Comparison of ENCODE assay signal across 8 mouse cellular contexts in the genomic region with DNA sequence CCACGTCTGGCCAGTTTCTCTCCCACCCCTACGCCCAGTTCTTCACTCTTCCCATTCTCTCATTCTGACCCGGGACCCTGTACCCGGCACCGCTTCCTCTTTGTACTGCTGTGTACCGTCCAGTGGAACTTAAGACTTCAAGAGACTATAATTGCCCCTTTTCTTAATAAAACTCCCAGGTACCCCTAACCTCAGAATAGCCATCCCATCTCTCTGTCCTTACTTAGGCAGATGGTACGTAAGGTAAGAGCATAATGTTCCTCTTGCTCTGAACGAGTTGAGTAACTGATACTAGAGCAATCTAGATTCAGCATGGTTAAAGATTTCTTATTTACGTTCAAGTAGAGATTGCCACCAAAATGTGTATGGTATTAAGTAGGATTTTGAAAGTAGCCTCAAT. TPM values are rescaled to one million over a fixed set of nuclear protein-coding genes. Genes with fewer than 3 reads are reported as not detected.
DNase-seq lines count a peak whose midpoint lies in the region; ATAC-seq and TF ChIP-seq lines count a peak whose summit lies in the region.

No protein-coding gene starts in this region.

- peak overlapping the region; percentile 78 for H3K4me2 ChIP-seq in hindbrain, postnatal 0 days (ENCODE audit: low read depth, low read length)

- TF ChIP-seq CTCF in lung, adult 2 months (IDR thresholded peaks at IDR 0.05; ENCODE audit: insufficient read depth, low read length) = no peak
- no peak for TF ChIP-seq CTCF in hindbrain, postnatal 0 days (IDR thresholded peaks at IDR 0.05; ENCODE audit: low read depth)

- H3K27ac ChIP-seq in hindbrain, postnatal 0 days = 0 out of 2 replicates have a peak overlapping the region, but pooled peaks have one; percentile 78

- no peaks in the 10 kb centered on the region for H3K36me3 ChIP-seq in hindbrain, postnatal 0 days (ENCODE audit: insufficient read depth, low read length)

- peak overlapping the region; percentile 78 for H3K9ac ChIP-seq in hindbrain, postnatal 0 days (replicated peaks; ENCODE audit: low read length)

- 3% methylated on average over 9 of the region's 9 CpGs for WGBS in lung, adult 2 months
- WGBS in hindbrain, postnatal 0 days = under 1% methylated on average over 9 of the region's 9 CpGs

- no peaks in the 10 kb centered on the region for H3K27me3 ChIP-seq in hindbrain, postnatal 0 days (ENCODE audit: insufficient read depth, low read length)

- H3K9me3 ChIP-seq in hindbrain, postnatal 0 days (ENCODE audit: low read length) = no peaks in the 10 kb centered on the region

- H3K4me3 ChIP-seq in lung, adult 2 months (replicated peaks; ENCODE audit: extremely low read depth, low read depth, low read length) = peak overlapping the region; percentile 62
- H3K4me3 ChIP-seq in hindbrain, postnatal 0 days (ENCODE audit: low read length) = peak overlapping the region; percentile 95

- peaks cover 3% of the 10 kb centered on the region for H3K4me1 ChIP-seq in lung, adult 2 months (ENCODE audit: control insufficient read depth, insufficient read depth, low read length)
- peaks cover 12% of the 10 kb centered on the region for H3K4me1 ChIP-seq in hindbrain, postnatal 0 days (ENCODE audit: insufficient read depth, low read length)

- no peak for TF ChIP-seq POLR2A in lung, adult 2 months (IDR thresholded peaks at IDR 0.05; ENCODE audit: borderline replicate concordance, extremely low read depth, low read depth, low read length)

- no peak for DNase-seq in lung, adult 2 months
- DNase-seq in lung, postnatal 4 days = no peak
- DNase-seq in c-Kit-negative CD71-positive TER-119-positive erythroid progenitor cells, embryonic 14.5 days (ENCODE audit: low read depth, low spot score) = peak; percentile 15
- DNase-seq in hindbrain, postnatal 0 days (ENCODE audit: low spot score) = no peak
- DNase-seq in naive thymus-derived CD4-positive, alpha-beta T cell, adult 2 months (ENCODE audit: low read depth) = peak; percentile 42
- no peak for DNase-seq in layer of hippocampus, postnatal 36 days
- DNase-seq in layer of hippocampus, adult 11-12 months (ENCODE audit: low spot score) = no peak

- no peak for ATAC-seq in hindbrain, postnatal 0 days
- ATAC-seq in erythroid progenitor cell, adult 5-6 weeks (replicated peaks; ENCODE audit: low FRiP score, poor library complexity, severe bottlenecking) = no peak

RNA-seq across cellular contexts. Expression of gene Ccnyl1, which starts 1.3 kb away (rescaled TPM):
- polyA plus RNA-seq in lung, adult 2 months (2012; rRNA removed) = 26.8 and 31.6 TPM in 2 replicates
- total RNA-seq in hindbrain, postnatal 0 days (2014; rRNA removed) = 17.5 and 19.7 TPM in 2 replicates
- polyA plus RNA-seq in hindbrain, postnatal 0 days (2015; fragmentation: Nextera tagmentation; extraction: Ambion mirVana) = 3.5 and 3.9 TPM in 2 replicates
- total RNA-seq in layer of hippocampus, postnatal 36 days (2021) = 10 to 100 TPM; 14.1 to 16.9 TPM
- 5.9 and 11.9 TPM in 2 replicates for total RNA-seq in erythroid progenitor cell, adult 5-6 weeks (2015; ENCODE audit: low replicate concordance)
- total RNA-seq in erythroid progenitor cell, adult 5-6 weeks (2017; ENCODE audit: low replicate concordance) = 1.8 TPM in 1 of 2 replicates, not detected in the other

RNA-seq across cellular contexts. Expression of gene Fzd5, which starts 46.0 kb away (rescaled TPM):
- 28.2 and 30.9 TPM in 2 replicates for polyA plus RNA-seq in lung, adult 2 months (2012; rRNA removed)
- 2.7 and 2.8 TPM in 2 replicates for total RNA-seq in hindbrain, postnatal 0 days (2014; rRNA removed)
- polyA plus RNA-seq in hindbrain, postnatal 0 days (2015; fragmentation: Nextera tagmentation; extraction: Ambion mirVana) = 0.28 and 0.38 TPM in 2 replicates
- total RNA-seq in layer of hippocampus, postnatal 36 days (2021) = under 1 TPM; 0.70 to 0.94 TPM
- 6.1 and 10.1 TPM in 2 replicates for total RNA-seq in erythroid progenitor cell, adult 5-6 weeks (2015; ENCODE audit: low replicate concordance)
- total RNA-seq in erythroid progenitor cell, adult 5-6 weeks (2017; ENCODE audit: low replicate concordance) = 8.9 and 11.6 TPM in 2 replicates

Comparison
In these comparisons a context has a peak if more than half of its experiments do, and no peak if none do; other contexts are left out.
1. DNase-seq: peak in c-Kit-negative CD71-positive TER-119-positive erythroid progenitor cells, embryonic 14.5 days (single experiment) and naive thymus-derived CD4-positive, alpha-beta T cell, adult 2 months (single experiment); none in lung, adult 2 months (single experiment), lung, postnatal 4 days (0 of 2), hindbrain, postnatal 0 days (single experiment), layer of hippocampus, postnatal 36 days (0 of 2) and layer of hippocampus, adult 11-12 months (single experiment).